Mouse (Mus musculus) right cerebral cortex, adult 18-20 months (tissue): ENCODE data around the gene Tsks.

ENCODE experiments used
- DNase-seq: peaks from one replicate; pipeline ENCODE4 v3.0.0; 2022; ENCODE audit warnings: mixed read lengths

The Tsks gene

DNA sequence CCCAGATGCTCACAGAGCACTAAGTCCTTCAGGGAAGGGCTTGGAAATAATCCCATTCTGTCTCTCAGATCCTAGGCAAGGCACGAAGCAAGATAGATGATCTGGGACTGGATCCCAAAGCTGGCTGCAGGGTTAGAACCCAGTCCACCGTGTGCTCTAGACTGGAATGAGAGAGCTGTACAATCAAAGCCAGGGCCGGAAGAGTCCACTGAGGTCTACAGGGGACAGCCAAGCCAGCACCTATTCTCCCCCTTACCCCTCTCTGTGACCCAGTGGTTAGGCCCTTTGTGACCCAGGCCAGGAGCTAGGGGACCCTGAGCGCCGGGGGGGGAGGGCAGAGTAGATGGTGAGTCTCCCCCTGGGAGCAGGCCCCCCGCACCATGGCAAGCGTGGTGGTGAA, at the start of gene Tsks:
Gene Tsks (plus strand): TSS at position 301 of the 400 bp plus-strand sequence.
- no peak for DNase-seq

DNA sequence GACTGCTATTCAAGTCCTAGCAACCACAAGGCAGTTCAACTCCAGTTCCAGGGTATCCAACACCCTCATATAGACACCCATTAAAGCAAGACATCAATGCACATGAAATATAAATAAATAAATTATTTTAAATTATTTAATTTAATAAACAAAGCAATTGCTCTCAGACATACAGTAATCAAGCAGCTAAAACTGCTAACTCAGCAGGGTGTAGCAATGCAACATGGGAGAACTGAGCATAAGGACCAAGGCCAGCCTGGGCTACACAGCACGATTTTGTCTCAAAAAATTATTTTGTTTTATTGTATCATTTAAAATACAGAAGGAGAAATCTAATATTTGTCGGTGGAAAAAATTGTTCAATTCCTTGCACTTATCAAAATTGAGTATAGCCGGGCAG, 48.8 kb upstream of the Tsks start:
- no peak for DNase-seq

DNA sequence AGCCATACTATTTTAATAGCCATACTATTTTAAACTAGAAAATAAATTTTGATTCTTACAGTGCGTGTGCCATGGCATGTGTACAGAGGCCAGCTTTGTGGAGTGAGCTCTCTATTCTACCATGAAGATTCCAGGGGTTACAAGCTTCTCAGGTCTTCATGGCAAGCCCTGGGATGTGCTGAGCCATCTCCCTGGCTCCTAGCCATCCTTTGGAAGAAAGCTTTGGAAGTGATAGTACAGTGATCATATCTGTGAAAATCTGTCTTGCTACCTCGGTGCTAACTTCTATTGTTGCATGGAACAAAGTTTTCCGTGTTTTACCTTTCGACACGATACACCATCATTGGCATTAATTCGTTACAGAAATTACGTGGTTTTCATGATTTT, 47.8 kb upstream of the Tsks start:
- DNase-seq, result no peak

DNA sequence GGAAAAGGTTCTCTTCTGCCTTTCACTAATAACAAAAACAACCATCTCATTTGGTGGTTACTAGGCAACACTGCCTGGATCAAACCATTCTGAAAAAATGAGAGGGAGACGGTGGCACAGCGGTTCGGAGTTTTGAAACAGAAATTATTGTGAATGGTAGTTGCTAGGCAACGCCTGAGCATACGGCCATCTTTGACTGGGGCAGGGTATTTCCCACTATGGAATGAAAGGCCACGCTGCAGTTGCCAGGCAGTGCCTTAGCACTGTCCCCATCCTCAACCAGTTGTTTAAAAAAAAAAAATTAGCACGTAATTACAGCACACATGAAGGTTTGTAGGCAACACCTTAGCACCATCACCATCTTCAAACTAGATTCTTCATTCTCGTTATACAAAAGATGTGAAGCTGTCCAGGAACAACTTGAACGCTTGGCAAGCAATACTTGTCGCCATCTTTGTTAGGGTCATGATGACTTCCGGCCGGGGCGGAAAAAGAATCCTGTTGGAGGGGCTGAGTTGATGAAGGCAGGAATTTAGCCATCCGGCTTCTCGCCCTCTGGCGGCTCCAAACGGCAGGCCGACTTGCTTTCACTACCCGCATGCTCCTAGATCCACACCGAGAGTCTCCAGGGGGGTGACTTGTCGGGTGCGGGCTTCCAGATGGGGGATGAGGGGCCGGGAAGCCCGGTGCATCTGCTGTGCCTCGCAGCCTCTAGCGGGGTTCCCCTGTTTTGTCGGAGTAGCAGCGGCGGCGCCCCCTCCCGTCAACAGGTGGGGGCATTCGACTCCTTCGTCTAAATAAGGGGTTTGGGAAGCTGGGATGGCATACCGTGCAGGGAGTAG, 47.2 kb upstream of the Tsks start, which contains the start of gene Fuz:
Gene Fuz (plus strand): TSS at position 487 of the 842 bp plus-strand sequence.
- DNase-seq, result peak; percentile 93

DNA sequence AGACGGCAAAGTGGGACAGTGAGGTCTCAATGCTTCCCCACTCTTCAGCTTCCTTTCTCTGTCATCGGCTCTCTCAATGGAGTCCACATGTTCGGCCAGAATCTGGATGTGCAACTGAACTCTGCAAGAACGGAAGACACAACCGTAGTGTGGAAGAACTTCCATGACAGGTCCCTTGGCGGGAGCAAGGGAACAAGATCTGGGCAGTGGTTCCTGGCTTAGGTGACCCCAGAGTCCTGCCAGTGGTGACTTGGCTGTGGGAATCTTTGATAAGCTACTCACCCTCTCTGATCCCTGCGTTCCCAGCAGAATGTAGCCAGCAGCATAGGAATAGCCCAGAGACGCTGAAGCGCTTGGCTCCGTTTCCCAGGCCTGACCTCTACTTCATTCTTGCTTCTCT, 46.5 kb upstream of the Tsks start:
- no peak for DNase-seq

DNA sequence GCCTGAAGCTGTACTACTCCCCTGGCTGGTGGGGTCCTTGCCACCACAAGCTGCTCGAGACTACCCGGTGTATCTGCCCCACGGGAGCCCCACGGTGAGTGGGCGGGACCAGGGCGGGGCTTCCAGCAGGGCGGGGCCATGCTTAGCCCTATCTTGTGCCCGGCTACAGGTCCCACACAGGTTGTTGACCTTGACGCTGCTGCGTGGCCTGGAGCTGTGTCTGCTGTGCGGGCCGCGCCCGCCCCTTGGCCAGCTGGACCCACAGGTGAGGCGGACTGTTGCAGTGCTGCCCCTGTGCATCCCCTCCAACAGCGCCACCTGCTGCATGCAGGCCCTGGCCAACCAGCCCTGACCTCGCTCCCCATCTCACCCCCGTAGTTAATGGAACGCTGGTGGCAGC, 44.4 kb upstream of the Tsks start:
- DNase-seq, result no peak

DNA sequence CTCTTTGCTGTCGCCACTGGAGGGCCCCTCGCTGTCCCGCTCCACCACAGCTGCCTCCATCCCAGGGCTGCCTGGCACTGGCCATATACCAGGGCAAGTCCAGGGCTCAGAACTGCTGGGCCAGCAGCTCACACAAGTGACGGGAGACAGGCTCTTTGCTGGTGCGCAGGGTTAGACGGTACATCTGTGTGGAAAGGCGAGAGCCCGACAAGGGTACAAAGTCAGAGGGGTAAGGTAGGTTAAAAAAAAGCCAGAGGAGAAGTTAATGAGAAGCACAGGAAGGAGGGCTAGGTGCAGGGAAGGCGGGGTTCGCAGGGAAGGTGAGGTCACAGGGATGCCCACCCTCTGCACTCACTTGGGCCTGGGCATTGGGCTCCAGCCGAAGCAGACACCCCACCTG, 42.4 kb upstream of the Tsks start:
- no peak for DNase-seq

DNA sequence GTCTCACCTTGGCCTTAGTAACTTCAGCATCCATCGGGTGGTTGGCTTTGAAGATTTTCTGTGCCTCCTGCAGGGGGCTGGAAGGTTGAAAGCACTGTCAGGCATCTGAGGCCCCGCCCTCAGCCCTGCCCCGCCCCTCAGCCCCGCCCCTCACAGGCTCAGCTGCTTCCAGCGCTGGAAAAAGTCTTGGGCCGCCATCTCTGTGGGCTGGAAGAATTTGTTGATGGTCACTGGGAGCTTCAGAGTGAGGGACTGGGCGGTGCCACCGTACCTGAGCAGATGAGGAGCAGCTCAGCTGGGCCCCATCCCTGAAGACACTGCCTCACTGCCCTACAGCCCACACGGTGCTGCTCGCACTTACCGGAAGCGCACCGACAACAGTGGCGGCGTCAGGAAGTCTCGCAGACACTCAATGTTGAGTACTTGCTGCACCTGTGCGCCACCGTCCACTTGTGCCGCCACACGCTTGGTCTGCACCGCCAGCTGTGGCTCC, 41.7 kb upstream of the Tsks start:
- DNase-seq, result no peak

DNA sequence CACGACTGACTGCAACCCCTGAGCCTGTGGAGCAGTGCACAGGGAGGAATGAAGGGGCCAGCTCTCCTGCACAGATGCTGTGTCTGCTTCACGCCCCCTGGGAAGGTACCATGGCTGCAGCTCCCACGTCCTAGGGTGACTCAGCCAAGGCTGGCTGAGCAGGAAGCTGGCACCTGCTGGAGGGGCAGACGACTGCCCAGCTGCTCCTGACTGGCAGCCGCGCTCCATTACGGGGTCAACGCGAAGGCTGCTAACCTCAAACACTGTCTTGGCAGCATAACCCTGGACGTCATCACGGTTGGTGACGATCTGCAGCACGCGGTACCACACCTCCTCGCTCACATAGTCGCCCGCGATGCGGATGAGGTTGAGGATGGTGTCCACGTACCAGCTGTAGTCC, 37.6 kb upstream of the Tsks start:
- peak; percentile 81 for DNase-seq

DNA sequence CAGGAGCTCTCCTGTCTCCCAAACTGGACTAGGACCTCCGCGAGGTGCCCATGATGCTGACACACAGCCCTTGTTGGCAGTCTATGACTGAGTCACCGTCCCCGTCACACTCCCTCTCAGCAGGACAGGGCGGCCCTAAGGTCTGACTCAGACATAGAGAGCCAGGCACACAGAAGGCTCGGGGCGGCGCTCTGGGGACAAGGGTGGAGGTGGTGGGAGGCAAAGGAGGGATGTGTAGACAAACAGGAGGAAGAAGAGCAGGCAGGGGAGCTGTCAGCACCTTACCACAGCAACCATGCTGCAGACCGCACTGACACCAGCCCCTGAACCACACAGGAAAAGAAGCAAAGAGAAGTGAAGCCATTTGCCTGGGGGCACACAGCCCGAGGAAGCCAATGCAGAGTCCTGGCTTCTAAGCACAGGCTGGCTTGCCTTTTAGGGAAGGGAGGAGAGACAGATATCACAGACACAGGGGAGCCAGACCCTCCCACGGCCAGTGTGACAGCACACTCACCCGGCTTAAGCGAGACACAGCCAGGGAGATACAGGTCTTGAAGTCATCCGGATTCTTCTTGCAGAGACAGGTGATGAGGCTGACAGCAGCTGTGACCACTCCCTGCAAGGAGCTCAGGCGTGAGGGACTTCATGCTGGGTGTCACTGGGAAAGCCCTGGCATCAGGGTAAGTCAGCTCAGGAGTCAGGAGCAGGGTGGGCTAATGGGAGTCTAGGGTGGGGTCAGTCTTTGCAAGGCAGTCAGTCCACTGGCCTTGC, 34.1 kb upstream of the Tsks start:
- no peak for DNase-seq

DNA sequence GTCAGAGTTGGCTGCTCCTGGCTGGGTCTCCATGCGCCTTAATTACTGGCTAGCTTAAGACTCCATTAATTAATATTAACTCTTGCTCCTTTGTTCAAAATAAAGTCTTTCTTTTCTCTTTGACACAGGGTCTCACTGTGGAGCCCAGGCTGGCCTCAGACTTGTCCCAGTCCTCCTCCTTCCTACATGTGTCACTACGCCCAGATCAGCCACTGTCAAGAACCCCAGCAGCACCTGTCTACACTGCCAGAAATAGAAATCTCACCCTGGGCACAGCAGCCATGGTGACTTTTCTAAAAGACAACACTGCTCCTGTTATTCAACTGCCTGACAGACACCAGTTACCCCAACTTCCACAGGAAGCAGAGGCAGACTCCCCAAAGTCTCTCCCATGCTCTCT, 28.6 kb upstream of the Tsks start:
- DNase-seq, result no peak

DNA sequence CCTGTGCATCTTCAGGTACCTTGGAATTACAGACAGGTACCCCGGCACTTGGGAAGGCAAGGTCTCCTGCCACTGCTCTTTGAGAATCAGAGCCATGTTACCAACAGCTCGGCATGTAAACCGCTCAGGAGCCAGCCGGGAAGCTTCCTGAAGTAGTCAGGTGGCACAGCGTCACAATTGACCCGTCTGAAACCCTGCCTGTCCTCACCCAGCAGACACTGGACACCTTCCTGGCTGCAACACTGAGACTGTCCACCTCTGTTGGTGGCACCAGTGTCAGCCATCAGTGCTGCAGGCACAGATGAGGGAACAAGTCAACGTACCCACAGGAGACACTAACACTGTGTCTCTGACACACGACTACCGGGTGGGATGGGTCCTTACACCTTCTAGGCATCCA, 27.7 kb upstream of the Tsks start:
- no peak for DNase-seq

DNA sequence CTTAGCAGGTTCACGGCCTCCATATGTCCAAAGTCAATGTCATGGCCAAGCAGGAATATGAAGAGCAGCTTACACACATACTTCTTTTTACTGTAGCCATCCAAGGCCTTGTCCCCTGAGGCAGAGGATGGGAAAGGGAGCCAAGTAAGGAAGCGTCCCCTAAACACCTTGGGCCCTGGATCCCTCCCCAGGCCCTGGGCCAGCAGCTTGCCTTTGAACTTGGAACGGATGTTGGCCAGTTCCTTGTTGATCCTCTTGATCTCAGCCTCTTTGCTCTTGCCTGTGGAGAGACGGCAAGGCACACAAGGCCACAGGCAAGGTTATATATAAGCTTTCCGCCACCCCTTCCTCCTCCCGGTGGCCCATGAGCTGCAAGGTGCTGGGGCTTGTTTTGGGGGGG, 26.8 kb upstream of the Tsks start:
- no peak for DNase-seq

DNA sequence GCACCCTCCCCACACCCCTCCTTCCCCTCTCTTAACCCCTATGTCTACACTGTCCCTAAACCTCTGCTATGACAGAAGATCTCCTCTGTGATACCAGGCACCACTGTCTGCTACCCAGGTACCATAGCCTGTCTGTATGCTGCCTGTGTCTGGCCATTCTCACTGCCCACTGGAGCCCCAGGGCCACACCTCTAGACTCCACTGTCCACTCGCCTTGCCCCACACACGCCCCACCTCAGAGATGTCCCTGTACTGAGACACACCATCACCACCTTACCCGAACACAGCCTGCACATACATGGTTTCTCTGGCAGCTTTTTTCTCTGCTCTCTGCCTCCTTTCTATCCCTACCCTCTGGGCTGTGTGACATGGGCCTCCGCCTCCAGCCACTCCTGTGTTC, 26.1 kb upstream of the Tsks start:
- DNase-seq, result no peak

DNA sequence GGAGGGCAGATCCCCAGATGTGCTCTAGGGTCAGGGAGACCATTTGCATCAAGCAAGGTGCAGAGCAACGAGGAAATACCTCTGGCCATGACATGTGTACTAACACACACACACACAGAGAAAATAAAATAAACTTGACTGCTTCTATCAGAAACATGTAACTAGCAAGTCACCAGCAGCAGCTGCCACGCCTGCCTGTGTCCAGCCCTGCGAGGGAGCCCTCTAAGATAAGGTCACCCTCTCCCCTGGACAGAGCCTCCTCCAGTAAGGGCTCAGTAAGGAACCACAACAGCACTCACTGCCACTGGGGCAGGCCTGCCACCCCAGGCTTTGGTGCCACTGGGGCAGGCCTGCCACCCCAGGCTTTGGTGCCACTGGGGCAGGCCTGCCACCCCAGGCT, 24.8 kb upstream of the Tsks start:
- no peak for DNase-seq

DNA sequence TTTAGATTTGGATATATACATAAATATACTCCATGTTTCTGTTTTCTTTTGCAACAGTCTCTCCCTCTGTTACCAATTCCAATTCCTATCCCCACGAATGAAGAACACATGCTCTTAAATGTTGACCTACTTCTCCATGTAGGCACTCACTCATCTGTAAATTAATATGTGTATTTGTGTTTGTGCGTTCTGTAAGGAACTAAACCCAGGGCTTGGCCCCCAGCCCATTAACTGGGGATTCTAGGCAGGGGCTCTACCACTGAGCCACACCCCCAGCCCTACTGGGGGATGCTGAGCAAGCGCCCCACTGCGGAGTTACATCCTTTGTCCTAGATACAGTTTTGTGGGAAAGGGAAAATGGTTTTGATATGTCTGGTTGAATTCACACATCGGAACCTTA, 23.9 kb upstream of the Tsks start:
- no peak for DNase-seq

DNA sequence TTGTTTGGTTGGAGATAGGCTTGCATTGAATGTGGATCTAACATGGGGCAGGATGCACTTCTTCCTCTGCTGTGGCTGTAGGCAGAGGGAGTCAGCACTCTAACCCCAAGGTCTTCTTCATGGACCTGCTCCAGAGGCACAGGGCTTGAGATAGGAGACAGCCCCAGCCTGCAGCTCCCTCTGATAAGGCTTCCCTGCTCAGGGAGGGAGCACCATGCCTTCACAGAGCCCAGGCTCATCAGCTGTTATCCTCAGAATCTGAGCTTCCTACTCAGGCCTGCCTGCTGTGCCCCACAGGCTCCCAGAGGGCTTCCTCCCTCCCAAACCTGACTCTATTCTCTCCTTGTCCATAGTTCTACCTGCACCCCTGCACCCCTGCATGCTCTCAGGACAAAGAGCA, 20.5 kb upstream of the Tsks start:
- DNase-seq, result no peak

DNA sequence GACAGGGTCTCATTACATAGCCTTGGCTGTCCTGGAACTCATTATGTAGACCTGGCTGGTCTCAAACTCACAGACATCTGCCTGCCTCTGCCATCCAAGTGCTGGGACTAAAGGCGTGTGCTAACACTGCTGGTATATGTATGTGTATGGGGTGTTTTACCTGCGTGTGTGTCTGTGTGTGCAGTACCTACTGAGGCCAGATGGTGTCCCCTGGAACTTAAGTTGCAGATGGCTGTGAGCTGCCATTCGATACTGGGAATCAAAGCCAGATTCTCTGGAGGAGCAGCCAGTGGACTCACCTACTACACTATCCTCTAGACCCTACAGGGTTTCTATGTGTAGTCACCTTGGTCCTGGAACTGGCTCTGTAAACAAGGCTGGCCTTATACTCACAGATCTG, 17.5 kb upstream of the Tsks start:
- DNase-seq, result no peak

DNA sequence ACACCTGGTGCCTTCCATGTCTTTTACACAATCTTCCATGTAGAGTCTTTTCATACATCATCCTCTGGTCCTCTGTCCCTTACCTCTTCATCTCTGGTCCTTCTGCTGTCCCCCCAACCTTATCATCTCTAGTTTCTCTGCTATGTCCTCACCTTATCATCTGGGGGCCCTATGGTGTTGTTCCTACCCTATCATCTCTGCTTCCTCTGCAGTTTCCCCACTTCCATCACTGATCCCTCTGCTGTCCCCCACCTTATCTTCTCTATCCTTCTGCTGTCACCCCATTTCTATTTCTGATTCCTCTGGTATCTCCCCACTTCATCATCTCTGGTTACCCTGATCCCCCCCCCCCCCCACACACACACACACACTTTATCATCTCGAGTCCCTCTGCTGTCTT, 14.4 kb upstream of the Tsks start:
- DNase-seq, result no peak

DNA sequence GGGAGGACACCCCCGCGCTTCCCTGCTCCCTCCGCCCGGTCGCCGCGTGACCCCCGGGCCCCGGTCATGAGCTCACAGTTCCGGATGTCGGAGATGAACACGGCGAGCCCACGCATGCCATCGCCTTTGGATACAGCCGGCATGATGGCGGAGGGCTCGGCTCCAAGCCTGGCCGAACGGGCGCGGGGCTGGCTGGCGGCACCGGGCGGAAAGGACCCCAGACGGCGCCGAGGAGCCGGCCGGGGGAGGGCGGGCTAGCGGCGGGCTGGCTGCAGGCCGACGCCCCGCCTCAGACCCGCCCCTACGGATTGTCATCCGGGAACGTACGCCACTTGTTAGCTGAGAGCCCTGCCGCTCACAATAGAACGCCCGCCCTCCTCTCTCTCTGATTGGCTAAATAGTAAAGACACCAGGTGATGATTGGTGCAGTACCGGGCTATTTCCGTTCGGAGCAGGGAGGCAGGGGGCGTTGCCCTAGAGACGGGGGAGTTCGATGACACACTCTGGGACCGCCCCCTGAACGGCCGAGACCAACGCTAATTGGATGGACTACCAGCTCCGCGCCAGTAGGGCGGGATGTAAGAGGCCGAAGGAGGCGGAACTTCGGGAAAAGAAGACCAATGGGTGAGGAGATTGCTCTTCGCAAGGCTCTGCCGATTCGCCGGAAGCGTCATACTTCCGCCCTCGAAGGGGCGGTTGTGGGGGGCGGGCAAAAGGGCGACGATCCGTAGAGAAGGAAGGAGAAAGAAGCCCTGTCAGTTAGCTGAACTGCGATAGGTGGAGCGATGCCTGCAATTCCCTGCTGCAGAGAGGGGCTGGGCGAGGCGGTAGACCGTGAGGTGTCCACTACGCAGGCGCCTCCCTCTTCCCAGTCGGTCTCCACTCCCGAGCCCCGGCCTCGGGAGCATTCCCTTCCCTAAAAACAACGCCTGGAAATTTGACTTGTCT, 13.5 kb upstream of the Tsks start, which contains the start of gene Ap2a1:
Gene Ap2a1 (minus strand): TSS at position 293 of the 948 bp plus-strand sequence.
- DNase-seq, result peak; percentile 100

DNA sequence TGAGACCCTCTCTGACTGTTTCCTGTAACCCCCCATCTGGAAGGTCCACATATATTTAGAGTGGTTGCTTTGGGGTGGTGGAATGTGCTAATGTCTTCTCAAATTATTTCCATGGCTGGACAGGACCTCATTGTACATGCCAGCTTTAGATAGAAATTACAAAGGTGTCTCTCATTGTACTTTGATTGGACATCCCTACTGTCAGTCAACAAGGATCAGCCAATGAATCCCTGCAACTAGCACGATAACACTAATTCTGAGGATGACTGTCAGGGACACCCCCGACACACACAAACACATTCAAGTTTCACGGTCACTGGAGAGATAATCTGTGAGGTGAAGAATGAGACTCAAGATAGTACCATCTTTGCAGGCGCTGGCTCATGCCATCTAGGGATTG, 4.3 kb upstream of the Tsks start:
- DNase-seq, result no peak

DNA sequence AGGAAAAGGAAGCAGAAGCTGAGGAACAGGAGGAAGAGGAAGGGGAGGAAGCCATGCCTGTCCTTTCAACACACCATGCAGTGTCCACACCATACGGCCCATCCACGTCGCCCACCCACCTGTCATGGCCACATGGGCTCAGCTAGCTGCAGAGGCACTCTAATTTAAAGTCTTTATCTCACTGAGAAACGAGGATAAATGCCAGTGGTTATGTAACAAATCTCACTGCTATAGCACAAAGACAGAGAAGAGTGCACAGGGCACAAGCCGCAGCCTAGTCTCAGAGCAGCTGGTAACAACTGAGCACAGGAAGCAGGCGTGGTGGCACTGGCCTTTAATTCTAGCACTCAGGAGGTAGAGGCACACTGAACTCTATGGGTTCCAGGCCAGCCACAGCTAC, 6.9 kb downstream of the Tsks start:
- no peak for DNase-seq

DNA sequence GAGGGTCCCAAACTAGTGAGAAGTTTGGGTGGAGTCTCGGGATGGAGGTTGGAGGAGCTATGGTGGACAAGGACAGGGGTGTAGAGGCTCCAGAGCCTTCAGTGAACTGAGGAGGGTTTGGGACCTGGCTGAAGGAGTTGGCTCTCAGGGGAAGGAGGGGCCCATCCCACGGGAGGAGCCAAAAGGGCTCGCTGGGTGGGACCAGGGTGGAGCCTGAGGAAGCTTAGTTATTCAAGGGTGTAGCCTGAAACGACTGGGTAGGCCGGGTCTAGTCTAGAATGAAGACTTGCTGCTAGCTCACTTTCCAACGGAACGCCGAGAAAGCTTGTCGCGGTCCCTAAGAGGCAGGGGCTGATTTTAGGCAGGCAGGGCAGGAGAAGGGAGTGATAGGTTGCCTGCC, 9.0 kb downstream of the Tsks start:
- DNase-seq, result no peak
